7 mouse cellular contexts compared by ENCODE assay signal in genomic region chr8:122666338-122666764, GRCm38 (mm10). TPM values are rescaled to one million over a fixed set of nuclear protein-coding genes. Genes with fewer than 3 reads are reported as not detected.
DNase-seq lines count a peak whose midpoint lies in the region; ATAC-seq and TF ChIP-seq lines count a peak whose summit lies in the region.

No protein-coding gene starts in this region.

- H3K36me3 ChIP-seq in G1E (replicated peaks) = peaks cover 100% of the 10 kb centered on the region
- no peaks in the 10 kb centered on the region for H3K36me3 ChIP-seq in hindbrain, postnatal 0 days (ENCODE audit: insufficient read depth, low read length)
- no peaks in the 10 kb centered on the region for H3K36me3 ChIP-seq in liver, postnatal 0 days (replicated peaks; ENCODE audit: insufficient read depth, low read length)
- H3K36me3 ChIP-seq in stomach, embryonic 16.5 days (ENCODE audit: control insufficient read depth, insufficient read depth, low read length) = no peaks in the 10 kb centered on the region

- H3K9me3 ChIP-seq in G1E (replicated peaks) = no peaks in the 10 kb centered on the region
- no peaks in the 10 kb centered on the region for H3K9me3 ChIP-seq in hindbrain, postnatal 0 days (ENCODE audit: low read length)
- H3K9me3 ChIP-seq in liver, postnatal 0 days (ENCODE audit: low read length) = no peaks in the 10 kb centered on the region
- no peaks in the 10 kb centered on the region for H3K9me3 ChIP-seq in stomach, embryonic 16.5 days (replicated peaks; ENCODE audit: control insufficient read depth, low read length)

- ATAC-seq in G1E (ENCODE audit: extremely low read depth, insufficient number of reproducible peaks, low FRiP score, poor library complexity, severe bottlenecking) = peak; percentile 72
- peak; percentile 80 for ATAC-seq in erythroid progenitor cell, adult 5-6 weeks (replicated peaks; ENCODE audit: low FRiP score, poor library complexity, severe bottlenecking)
- no peak for ATAC-seq in hindbrain, postnatal 0 days
- ATAC-seq in liver, postnatal 0 days = peak; percentile 74
- ATAC-seq in stomach, embryonic 16.5 days (ENCODE audit: insufficient read depth, low FRiP score) = no peak

- TF ChIP-seq CTCF in G1E (IDR thresholded peaks at IDR 0.05; ENCODE audit: low read depth, low read length) = no peak
- no peak for TF ChIP-seq CTCF in hindbrain, postnatal 0 days (IDR thresholded peaks at IDR 0.05; ENCODE audit: low read depth)
- TF ChIP-seq CTCF in liver, postnatal 0 days (IDR thresholded peaks at IDR 0.05; ENCODE audit: low read depth) = no peak

- H3K27me3 ChIP-seq in G1E (ENCODE audit: insufficient read depth, low read length) = no peaks in the 10 kb centered on the region
- H3K27me3 ChIP-seq in hindbrain, postnatal 0 days (ENCODE audit: insufficient read depth, low read length) = no peaks in the 10 kb centered on the region
- no peaks in the 10 kb centered on the region for H3K27me3 ChIP-seq in liver, postnatal 0 days (ENCODE audit: insufficient read depth, low read length)
- no peaks in the 10 kb centered on the region for H3K27me3 ChIP-seq in stomach, embryonic 16.5 days (ENCODE audit: control insufficient read depth, insufficient read depth, low read length)

- peak; percentile 71 for DNase-seq in 416B (ENCODE audit: low read depth)
- peak; percentile 28 for DNase-seq in G1E (ENCODE audit: low spot score)
- peak; percentile 20 for DNase-seq in hindbrain, postnatal 0 days (ENCODE audit: low spot score)
- peak; percentile 66 for DNase-seq in liver, postnatal 0 days
- no peak for DNase-seq in layer of hippocampus, adult 11-12 months (ENCODE audit: low spot score)

- H3K4me2 ChIP-seq in hindbrain, postnatal 0 days (ENCODE audit: low read depth, low read length) = 0 out of 2 replicates have a peak overlapping the region, but pooled peaks have one; percentile 18
- H3K4me2 ChIP-seq in liver, postnatal 0 days (ENCODE audit: low read depth, low read length) = peak overlapping the region; percentile 51
- no peak overlapping the region for H3K4me2 ChIP-seq in stomach, embryonic 16.5 days (ENCODE audit: low read depth, low read length)

- WGBS in hindbrain, postnatal 0 days = 31% methylated on average over 9 of the region's 9 CpGs
- 14% methylated on average over 8 of the region's 9 CpGs for WGBS in liver, postnatal 0 days (ENCODE audit: insufficient replicate concordance)
- 34% methylated on average over 9 of the region's 9 CpGs for WGBS in stomach, embryonic 16.5 days

- peak overlapping the region; percentile 54 for H3K27ac ChIP-seq in hindbrain, postnatal 0 days
- peak overlapping the region; percentile 60 for H3K27ac ChIP-seq in liver, postnatal 0 days (ENCODE audit: low read depth)
- H3K27ac ChIP-seq in stomach, embryonic 16.5 days (ENCODE audit: low read length) = peak overlapping the region; percentile 53

- peaks cover 99% of the 10 kb centered on the region for H3K4me1 ChIP-seq in G1E (ENCODE audit: insufficient read depth, low read depth, low read length)
- peaks cover 32% of the 10 kb centered on the region for H3K4me1 ChIP-seq in hindbrain, postnatal 0 days (ENCODE audit: insufficient read depth, low read length)
- H3K4me1 ChIP-seq in liver, postnatal 0 days (ENCODE audit: insufficient read depth) = peaks cover 27% of the 10 kb centered on the region
- H3K4me1 ChIP-seq in stomach, embryonic 16.5 days (ENCODE audit: control insufficient read depth, insufficient read depth, low read length) = peaks cover 49% of the 10 kb centered on the region

- TF ChIP-seq EP300 in liver, postnatal 0 days (IDR thresholded peaks at IDR 0.05; ENCODE audit: low read depth) = peak; percentile 96

- peak overlapping the region; percentile 55; the same call in 1 of the 2 replicates for H3K4me3 ChIP-seq in G1E (ENCODE audit: low read depth, low read length)
- H3K4me3 ChIP-seq in hindbrain, postnatal 0 days (ENCODE audit: low read length) = no peak overlapping the region
- peak overlapping the region; percentile 1; the same call in 1 of the 2 replicates for H3K4me3 ChIP-seq in liver, postnatal 0 days (ENCODE audit: low read depth, low read length)
- no peak overlapping the region for H3K4me3 ChIP-seq in stomach, embryonic 16.5 days (replicated peaks; ENCODE audit: low read length)

- H3K9ac ChIP-seq in hindbrain, postnatal 0 days (replicated peaks; ENCODE audit: low read length) = 0 out of 2 replicates have a peak overlapping the region, but pooled peaks have one; percentile 7
- H3K9ac ChIP-seq in liver, postnatal 0 days (replicated peaks) = no peak overlapping the region
- peak overlapping the region; percentile 12 for H3K9ac ChIP-seq in stomach, embryonic 16.5 days (ENCODE audit: low read length)

RNA-seq across cellular contexts. Expression of gene Cbfa2t3, which starts 32.6 kb away (rescaled TPM):
- 99.0 and 106 TPM in 2 replicates for total RNA-seq in G1E (2014; fragmentation: Nextera tagmentation)
- 18.8 and 19.9 TPM in 2 replicates for total RNA-seq in G1E (2017)
- 287 TPM in 2 replicates for polyA plus RNA-seq in G1E (2012)
- 4.0 and 16.8 TPM in 2 replicates for total RNA-seq in erythroid progenitor cell, adult 5-6 weeks (2015; ENCODE audit: low replicate concordance)
- 1.5 and 7.6 TPM in 2 replicates for total RNA-seq in erythroid progenitor cell, adult 5-6 weeks (2017; ENCODE audit: low replicate concordance)
- total RNA-seq in hindbrain, postnatal 0 days (2014; rRNA removed) = 9.2 and 10.0 TPM in 2 replicates
- 12.4 and 12.6 TPM in 2 replicates for polyA plus RNA-seq in hindbrain, postnatal 0 days (2015; fragmentation: Nextera tagmentation; extraction: Ambion mirVana)
- polyA plus RNA-seq in liver, postnatal 0 days (2015; fragmentation: Nextera tagmentation; extraction: Ambion mirVana) = 2.1 and 2.4 TPM in 2 replicates
- 3.2 and 4.1 TPM in 2 replicates for polyA plus RNA-seq in stomach, embryonic 16.5 days (2015; fragmentation: Nextera tagmentation; extraction: Ambion mirVana)

RNA-seq across cellular contexts. Expression of gene Pabpn1l, which starts 43.8 kb away (rescaled TPM):
- total RNA-seq in G1E (2014; fragmentation: Nextera tagmentation) (not detected in 2 replicates), G1E (2017) (0.11 TPM in 1 of 2 replicates, not detected in the other)
- not detected in 2 replicates for polyA plus RNA-seq in G1E (2012)
- total RNA-seq in erythroid progenitor cell, adult 5-6 weeks (2015; ENCODE audit: low replicate concordance) = not detected in 2 replicates
- not detected in 2 replicates for total RNA-seq in erythroid progenitor cell, adult 5-6 weeks (2017; ENCODE audit: low replicate concordance)
- total RNA-seq in hindbrain, postnatal 0 days (2014; rRNA removed) = not detected in 2 replicates
- not detected in 2 replicates for polyA plus RNA-seq in hindbrain, postnatal 0 days (2015; fragmentation: Nextera tagmentation; extraction: Ambion mirVana)
- not detected in 2 replicates for polyA plus RNA-seq in liver, postnatal 0 days (2015; fragmentation: Nextera tagmentation; extraction: Ambion mirVana)
- not detected in 2 replicates for polyA plus RNA-seq in stomach, embryonic 16.5 days (2015; fragmentation: Nextera tagmentation; extraction: Ambion mirVana)

RNA-seq across cellular contexts. Expression of gene Trappc2l, which starts 54.9 kb away (rescaled TPM):
- total RNA-seq in G1E (2014; fragmentation: Nextera tagmentation) (19.5 and 31.8 TPM in 2 replicates), G1E (2017) (32.2 and 40.4 TPM in 2 replicates)
- 0.43 and 0.75 TPM in 2 replicates for polyA plus RNA-seq in G1E (2012)
- 18.0 and 43.2 TPM in 2 replicates for total RNA-seq in erythroid progenitor cell, adult 5-6 weeks (2015; ENCODE audit: low replicate concordance)
- total RNA-seq in erythroid progenitor cell, adult 5-6 weeks (2017; ENCODE audit: low replicate concordance) = 1.8 and 5.9 TPM in 2 replicates
- 7.6 and 11.4 TPM in 2 replicates for total RNA-seq in hindbrain, postnatal 0 days (2014; rRNA removed)
- polyA plus RNA-seq in hindbrain, postnatal 0 days (2015; fragmentation: Nextera tagmentation; extraction: Ambion mirVana) = 117 and 130 TPM in 2 replicates
- polyA plus RNA-seq in liver, postnatal 0 days (2015; fragmentation: Nextera tagmentation; extraction: Ambion mirVana) = 29.3 and 30.7 TPM in 2 replicates
- polyA plus RNA-seq in stomach, embryonic 16.5 days (2015; fragmentation: Nextera tagmentation; extraction: Ambion mirVana) = 41.4 and 50.6 TPM in 2 replicates

RNA-seq across cellular contexts. Expression of gene Galns, which starts 55.1 kb away (rescaled TPM):
- total RNA-seq in G1E (2014; fragmentation: Nextera tagmentation) (5.0 and 6.0 TPM in 2 replicates), G1E (2017) (7.6 and 7.9 TPM in 2 replicates)
- polyA plus RNA-seq in G1E (2012) = 2.9 and 3.0 TPM in 2 replicates
- 4.6 and 24.5 TPM in 2 replicates for total RNA-seq in erythroid progenitor cell, adult 5-6 weeks (2015; ENCODE audit: low replicate concordance)
- 4.2 and 5.0 TPM in 2 replicates for total RNA-seq in erythroid progenitor cell, adult 5-6 weeks (2017; ENCODE audit: low replicate concordance)
- total RNA-seq in hindbrain, postnatal 0 days (2014; rRNA removed) = 12.0 and 14.2 TPM in 2 replicates
- polyA plus RNA-seq in hindbrain, postnatal 0 days (2015; fragmentation: Nextera tagmentation; extraction: Ambion mirVana) = 9.1 and 10.0 TPM in 2 replicates
- polyA plus RNA-seq in liver, postnatal 0 days (2015; fragmentation: Nextera tagmentation; extraction: Ambion mirVana) = 6.8 and 6.9 TPM in 2 replicates
- polyA plus RNA-seq in stomach, embryonic 16.5 days (2015; fragmentation: Nextera tagmentation; extraction: Ambion mirVana) = 14.7 and 14.8 TPM in 2 replicates

Comparison
In these comparisons a context has a peak if more than half of its experiments do, and no peak if none do; other contexts are left out.
1. ATAC-seq: peak in G1E (single experiment), erythroid progenitor cell, adult 5-6 weeks (single experiment) and liver, postnatal 0 days (single experiment); none in hindbrain, postnatal 0 days (single experiment) and stomach, embryonic 16.5 days (single experiment).
2. H3K4me3 ChIP-seq: peak in G1E (single experiment) and liver, postnatal 0 days (single experiment); none in hindbrain, postnatal 0 days (single experiment) and stomach, embryonic 16.5 days (single experiment).
3. RNA of gene Cbfa2t3, which starts 32.6 kb away (polyA plus RNA-seq): 287 TPM in G1E; 12.4 to 12.6 TPM in hindbrain, postnatal 0 days, 3.2 to 4.1 TPM in stomach, embryonic 16.5 days and 2.1 to 2.4 TPM in liver, postnatal 0 days; every median in the first group is over 10 times any median in the second.
4. RNA of gene Trappc2l, which starts 54.9 kb away (polyA plus RNA-seq): 117 to 130 TPM in hindbrain, postnatal 0 days, 41.4 to 50.6 TPM in stomach, embryonic 16.5 days and 29.3 to 30.7 TPM in liver, postnatal 0 days; 0.43 to 0.75 TPM in G1E; every median in the first group is over 10 times any median in the second.
5. Peak in every context shown above with its lines, with median percentiles within 50 percentile points of each other: H3K27ac ChIP-seq.